Mouse (Mus musculus): ENCODE measurements at regions not wholly inside any gene's neighbourhood (a gene's known extent, or its start where the extent isn't known, plus 50 kb on each side); places are given as distances from the start of the nearest gene placed in this dataset.

DNA sequence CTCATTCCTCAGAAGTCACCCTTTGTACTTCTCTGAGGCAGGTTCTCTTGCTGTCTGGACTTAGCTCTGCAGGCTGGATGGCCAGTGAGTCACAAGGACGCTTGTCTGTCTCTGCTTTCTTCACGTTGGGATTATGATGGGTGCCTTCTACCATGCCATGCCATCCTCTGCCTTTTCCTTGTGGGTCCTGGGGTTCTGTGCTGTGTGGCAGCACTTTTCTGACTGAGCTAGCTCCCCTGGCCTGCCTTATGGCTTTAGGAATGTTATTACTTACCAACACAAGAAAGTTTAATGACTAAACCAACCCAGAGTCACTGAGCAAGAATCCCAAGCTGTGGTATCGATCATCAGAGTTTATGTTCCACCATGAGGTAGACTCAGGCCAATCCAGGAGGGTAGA lies 280.7 kb downstream of the Gm49356 start:
- DNase-seq (ENCODE audit: low spot score in 2 of 2): no peak

GRCm38 (mm10) chr15:59171120-59171519 lies 282.0 kb downstream of the Gm49356 start:
- no peak for DNase-seq (ENCODE audit: low spot score in 2 of 2)

- no peak for DNase-seq (ENCODE audit: low spot score in 2 of 2)
Observed at GRCm38 (mm10) chr15:59173452-59174245, 284.6 kb downstream of the Gm49356 start.

GRCm38 (mm10) chr15:59174246-59174751 lies 285.2 kb downstream of the Gm49356 start:
- DNase-seq (ENCODE audit: low spot score in 2 of 2): no peak

DNA sequence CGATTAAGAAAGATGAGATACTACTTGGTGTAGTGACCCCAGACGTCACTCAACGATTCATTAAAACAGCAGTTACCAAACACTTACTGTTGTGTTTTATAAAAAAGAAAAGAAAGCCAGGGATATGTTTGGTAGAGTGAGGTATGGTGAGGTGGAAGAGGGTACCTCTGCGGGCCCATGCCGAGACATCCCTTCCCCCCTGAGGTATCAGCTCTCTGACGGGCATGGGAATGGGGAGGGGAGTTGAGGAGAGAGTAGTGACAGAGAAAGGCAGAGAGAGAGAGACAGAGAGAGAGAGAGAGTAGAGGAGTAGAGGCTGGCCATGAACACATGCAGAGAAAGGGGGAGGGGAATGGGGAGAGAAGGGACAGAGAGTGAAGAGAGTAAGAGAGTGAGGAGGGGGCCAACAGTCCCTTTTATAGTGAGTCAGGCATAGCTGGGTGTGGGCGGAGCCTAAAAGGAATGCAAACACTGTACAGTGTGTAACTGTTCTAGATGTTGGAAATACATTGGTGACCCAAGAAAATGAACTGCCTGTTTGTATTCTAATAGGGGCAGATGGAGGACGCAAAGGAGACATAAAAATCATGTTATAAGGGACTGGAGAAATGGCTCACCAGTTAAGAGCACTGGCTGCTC lies 285.9 kb downstream of the Gm49356 start:
- no peak for DNase-seq (ENCODE audit: low spot score in 2 of 2)

DNA sequence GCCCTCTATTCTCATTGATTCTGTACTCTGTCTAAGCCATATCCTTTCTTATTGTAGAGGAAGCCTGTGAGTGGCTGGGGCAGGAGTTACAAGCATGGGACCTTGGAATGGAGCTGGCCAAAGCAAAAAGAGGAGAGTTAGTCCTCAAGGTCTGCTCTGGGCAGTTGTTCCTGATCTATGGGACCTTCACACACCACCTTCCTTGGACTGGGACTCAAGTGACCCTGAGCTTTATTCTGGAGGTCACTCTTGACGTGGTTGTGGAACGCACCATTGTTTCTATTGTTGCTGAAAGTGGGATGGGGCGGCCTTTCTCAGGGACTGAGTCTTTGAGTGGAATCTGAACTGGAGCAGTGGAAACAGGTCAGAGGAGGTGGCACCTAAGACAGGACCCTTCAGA lies 291.0 kb downstream of the Gm49356 start:
- no peak for DNase-seq (ENCODE audit: low spot score in 2 of 2)

GRCm38 (mm10) chr15:59184461-59184860 lies 295.4 kb downstream of the Gm49356 start:
- DNase-seq (ENCODE audit: low spot score in 2 of 2): no peak

GRCm38 (mm10) chr15:59187566-59187965 lies 298.5 kb downstream of the Gm49356 start:
- no peak for DNase-seq (ENCODE audit: low spot score in 2 of 2)

DNA sequence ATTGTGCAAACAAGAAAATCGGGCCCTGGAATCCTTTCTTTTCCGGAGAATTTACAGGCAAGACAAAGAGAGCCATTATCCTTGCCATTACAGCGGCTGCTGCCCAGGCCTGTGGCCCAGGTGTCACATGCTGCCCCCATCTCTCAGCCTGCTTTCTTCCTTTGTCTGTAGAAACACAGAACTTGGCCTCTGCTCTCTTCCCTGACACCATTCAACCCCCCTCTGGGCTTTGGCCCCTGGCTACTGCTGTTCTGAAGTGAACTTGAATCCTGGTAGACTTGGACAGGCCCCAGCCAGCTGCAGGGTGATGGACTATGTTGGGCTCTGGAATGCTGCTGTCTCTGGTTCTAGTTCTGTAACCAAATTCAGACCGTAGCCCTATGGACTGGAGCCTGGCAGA lies 299.3 kb downstream of the Gm49356 start:
- peak in 1 of 2 experiments; percentile 26 for DNase-seq (ENCODE audit: low spot score in 2 of 2)

- DNase-seq (ENCODE audit: low spot score in 2 of 2): no peak
Observed at GRCm38 (mm10) chr15:59190511-59190910, 301.4 kb downstream of the Gm49356 start.

DNA sequence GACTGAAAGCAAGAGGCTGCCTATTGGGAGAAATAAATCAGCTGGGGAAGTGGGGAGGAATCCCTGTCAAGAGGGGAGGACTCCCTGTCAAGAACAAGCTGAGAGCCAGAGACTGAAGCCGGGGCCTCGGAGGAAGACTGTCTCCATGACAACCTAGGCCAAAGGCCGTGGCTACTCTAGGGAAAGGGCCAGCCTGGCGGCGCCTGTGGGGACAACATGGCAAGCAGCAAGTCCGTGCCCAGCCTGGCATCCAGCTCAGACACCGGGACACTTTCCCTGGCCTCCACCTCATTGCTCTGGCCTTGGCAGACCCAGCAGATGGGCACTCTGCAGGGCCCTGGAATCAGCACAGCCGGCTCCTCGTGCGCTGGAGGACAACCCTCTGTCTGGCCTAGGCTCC lies 305.3 kb downstream of the Gm49356 start:
- DNase-seq (ENCODE audit: low spot score in 2 of 2): peak; percentile 72 to 86

DNA sequence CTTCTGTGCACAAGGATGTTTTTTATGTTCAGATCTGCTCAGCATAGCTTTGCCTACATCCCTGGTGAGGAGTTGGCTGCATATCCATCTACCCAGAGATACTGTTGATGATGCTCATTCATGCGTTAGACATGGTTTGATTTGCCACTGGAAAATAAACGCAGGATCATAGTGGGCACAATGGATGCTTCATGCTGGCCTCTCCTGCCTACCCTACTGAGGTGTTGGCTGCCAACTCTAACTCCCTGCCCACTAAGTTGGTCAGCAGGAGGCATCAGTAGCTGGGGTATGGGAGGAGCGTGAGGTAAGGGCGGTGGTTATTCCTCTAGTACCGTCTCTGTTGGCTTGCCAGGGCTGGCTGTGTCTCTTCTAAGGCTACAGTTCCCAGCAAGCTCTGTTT lies 307.3 kb downstream of the Gm49356 start:
- DNase-seq (ENCODE audit: low spot score in 2 of 2): no peak

DNA sequence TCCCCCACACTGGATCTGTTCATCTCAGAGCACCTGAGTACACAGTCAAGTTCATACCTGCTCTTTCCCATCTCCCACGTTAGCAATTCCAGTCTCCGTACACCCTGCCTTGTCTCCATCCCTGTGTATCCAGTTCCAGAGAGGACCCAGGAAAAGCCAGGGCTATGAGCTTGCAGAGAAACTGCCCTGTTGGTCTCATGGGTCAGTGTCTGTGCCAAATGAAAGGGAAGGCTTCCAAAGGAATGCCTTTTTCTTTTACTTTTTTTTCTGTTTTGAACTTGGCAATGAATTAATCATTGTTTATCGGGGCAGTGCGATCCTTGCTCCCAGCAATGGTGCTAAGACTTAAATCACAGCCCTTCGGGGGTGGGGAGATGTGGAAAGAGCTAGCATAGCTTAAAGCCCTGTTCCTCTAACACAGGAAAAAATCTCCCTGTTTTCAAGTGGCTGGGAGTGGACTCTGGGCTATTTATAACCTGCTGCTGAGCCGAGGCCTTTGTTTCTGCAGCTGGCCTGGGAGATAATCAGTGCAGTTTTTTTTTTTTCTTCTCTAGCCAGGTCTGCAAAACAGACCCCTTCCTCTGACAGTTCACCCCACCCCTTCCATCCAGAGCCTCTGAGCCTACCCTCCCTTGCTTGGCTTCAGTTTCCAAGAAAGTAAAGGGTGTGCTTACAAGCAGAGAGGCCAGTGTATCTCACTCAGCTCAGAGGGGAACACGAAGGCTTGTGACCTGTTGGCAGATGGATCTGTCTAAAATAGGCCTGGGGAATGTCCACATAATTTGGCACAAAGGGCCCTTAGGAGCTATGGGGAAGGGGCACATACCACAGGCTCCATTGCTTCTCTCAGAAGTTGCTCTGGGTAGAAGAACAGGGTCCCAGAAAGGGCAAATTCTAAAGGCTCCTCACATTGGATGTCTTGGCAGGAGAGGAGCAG lies 308.6 kb downstream of the Gm49356 start:
- no peak for DNase-seq (ENCODE audit: low spot score in 2 of 2)

- DNase-seq (ENCODE audit: low spot score in 2 of 2): no peak
Observed at GRCm38 (mm10) chr15:59201386-59201785, 312.3 kb downstream of the Gm49356 start.

DNA sequence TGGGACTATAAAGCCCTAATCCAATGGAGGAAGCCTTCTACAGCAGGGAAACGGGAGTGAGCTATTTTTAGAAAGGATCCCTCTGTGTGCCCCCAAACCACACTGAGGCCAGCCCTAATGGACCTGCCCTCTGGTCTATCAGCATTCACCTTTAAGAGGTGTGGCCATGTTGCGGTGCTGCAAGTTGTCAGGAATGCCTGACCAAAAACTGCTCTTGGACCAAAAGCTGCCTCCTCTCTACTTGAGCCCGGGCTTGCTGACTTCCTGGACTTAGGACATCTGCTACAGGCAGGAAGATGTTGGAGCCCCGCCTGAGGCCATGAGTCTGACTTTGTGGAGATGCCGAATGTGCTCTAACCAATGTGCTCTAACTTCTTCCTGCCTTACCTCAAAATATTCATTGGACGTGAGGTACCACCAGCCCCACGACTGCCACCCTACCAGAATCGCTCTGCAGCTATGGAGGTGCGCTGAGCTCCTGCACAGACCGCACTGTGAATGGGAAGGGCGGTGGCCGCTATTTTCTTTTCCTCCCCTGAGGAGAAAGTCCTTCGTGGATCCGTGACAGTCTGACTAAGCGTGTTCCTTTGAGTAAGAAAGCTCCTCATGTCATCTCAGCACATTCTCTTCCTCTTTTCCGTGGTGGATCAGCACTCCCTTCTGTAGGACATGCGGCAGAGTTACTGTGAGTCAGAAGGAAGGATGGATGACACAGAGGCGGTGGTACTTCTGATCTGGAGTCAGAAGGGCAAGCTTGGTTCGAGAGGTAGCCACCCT lies 313.0 kb downstream of the Gm49356 start:
- DNase-seq (ENCODE audit: low spot score in 2 of 2): no peak

- no peak for DNase-seq (ENCODE audit: low spot score in 2 of 2)
Observed at GRCm38 (mm10) chr15:59203097-59203849, 314.2 kb downstream of the Gm49356 start.

GRCm38 (mm10) chr15:59203850-59204625 lies 314.9 kb downstream of the Gm49356 start:
- no peak for DNase-seq (ENCODE audit: low spot score in 2 of 2)

GRCm38 (mm10) chr15:59205091-59205490 lies 316.0 kb downstream of the Gm49356 start:
- DNase-seq (ENCODE audit: low spot score in 2 of 2): no peak

GRCm38 (mm10) chr15:59205544-59205943 lies 316.4 kb downstream of the Gm49356 start:
- DNase-seq (ENCODE audit: low spot score in 2 of 2): no peak

All from gastrocnemius, adult 8-10 months (tissue).